Mouse (Mus musculus): ENCODE measurements at regions not wholly inside any gene's neighbourhood (a gene's known extent, or its start where the extent isn't known, plus 50 kb on each side); places are given as distances from the start of the nearest gene placed in this dataset.

- ATAC-seq (replicated peaks; ENCODE audit: low FRiP score, poor library complexity, severe bottlenecking) = no peak
Observed at GRCm38 (mm10) chr3:144015236-144015635, 189.8 kb downstream of the Lmo4 start.

GRCm38 (mm10) chr3:144013481-144014125, 191.4 kb downstream of the Lmo4 start:
- no peak for ATAC-seq (replicated peaks; ENCODE audit: low FRiP score, poor library complexity, severe bottlenecking)

GRCm38 (mm10) chr3:144012820-144013219, 192.2 kb downstream of the Lmo4 start:
- no peak for ATAC-seq (replicated peaks; ENCODE audit: low FRiP score, poor library complexity, severe bottlenecking)

GRCm38 (mm10) chr3:144012173-144012572, 192.8 kb downstream of the Lmo4 start:
- no peak for ATAC-seq (replicated peaks; ENCODE audit: low FRiP score, poor library complexity, severe bottlenecking)

- ATAC-seq (replicated peaks; ENCODE audit: low FRiP score, poor library complexity, severe bottlenecking) = no peak
Observed at GRCm38 (mm10) chr3:144011456-144012025, 193.5 kb downstream of the Lmo4 start.

- no peak for ATAC-seq (replicated peaks; ENCODE audit: low FRiP score, poor library complexity, severe bottlenecking)
Observed at GRCm38 (mm10) chr3:144010558-144010957, 194.5 kb downstream of the Lmo4 start.

- ATAC-seq (replicated peaks; ENCODE audit: low FRiP score, poor library complexity, severe bottlenecking) = no peak
Observed at GRCm38 (mm10) chr3:144007111-144007619, 197.9 kb downstream of the Lmo4 start.

GRCm38 (mm10) chr3:143997909-143998308, 207.1 kb downstream of the Lmo4 start:
- no peak for ATAC-seq (replicated peaks; ENCODE audit: low FRiP score, poor library complexity, severe bottlenecking)

GRCm38 (mm10) chr3:143995045-143995444, 210.0 kb downstream of the Lmo4 start:
- ATAC-seq (replicated peaks; ENCODE audit: low FRiP score, poor library complexity, severe bottlenecking) = no peak

GRCm38 (mm10) chr3:143988991-143989390, 216.0 kb downstream of the Lmo4 start:
- ATAC-seq (replicated peaks; ENCODE audit: low FRiP score, poor library complexity, severe bottlenecking) = no peak

GRCm38 (mm10) chr3:143988037-143988436, 217.0 kb downstream of the Lmo4 start:
- no peak for ATAC-seq (replicated peaks; ENCODE audit: low FRiP score, poor library complexity, severe bottlenecking)

- ATAC-seq (replicated peaks; ENCODE audit: low FRiP score, poor library complexity, severe bottlenecking) = no peak
Observed at GRCm38 (mm10) chr3:143986798-143987197, 218.2 kb downstream of the Lmo4 start.

GRCm38 (mm10) chr3:143986200-143986506, 218.9 kb downstream of the Lmo4 start:
- no peak for ATAC-seq (replicated peaks; ENCODE audit: low FRiP score, poor library complexity, severe bottlenecking)

GRCm38 (mm10) chr3:143985349-143986199, 219.4 kb downstream of the Lmo4 start:
- no peak for ATAC-seq (replicated peaks; ENCODE audit: low FRiP score, poor library complexity, severe bottlenecking)

- no peak for ATAC-seq (replicated peaks; ENCODE audit: low FRiP score, poor library complexity, severe bottlenecking)
Observed at GRCm38 (mm10) chr3:143978703-143979102, 226.3 kb downstream of the Lmo4 start.

GRCm38 (mm10) chr3:143977886-143978447, 227.1 kb downstream of the Lmo4 start:
- no peak for ATAC-seq (replicated peaks; ENCODE audit: low FRiP score, poor library complexity, severe bottlenecking)

GRCm38 (mm10) chr3:143973582-143973981, 231.4 kb downstream of the Lmo4 start:
- ATAC-seq (replicated peaks; ENCODE audit: low FRiP score, poor library complexity, severe bottlenecking) = no peak

- no peak for ATAC-seq (replicated peaks; ENCODE audit: low FRiP score, poor library complexity, severe bottlenecking)
Observed at GRCm38 (mm10) chr3:143972351-143972750, 232.7 kb downstream of the Lmo4 start.

- no peak for ATAC-seq (replicated peaks; ENCODE audit: low FRiP score, poor library complexity, severe bottlenecking)
Observed at GRCm38 (mm10) chr3:143970771-143971170, 234.2 kb downstream of the Lmo4 start.

- ATAC-seq (replicated peaks; ENCODE audit: low FRiP score, poor library complexity, severe bottlenecking) = no peak
Observed at GRCm38 (mm10) chr3:143955508-143955907, 249.5 kb downstream of the Lmo4 start.

- ATAC-seq (replicated peaks; ENCODE audit: low FRiP score, poor library complexity, severe bottlenecking) = no peak
Observed at GRCm38 (mm10) chr3:143954822-143955221, 250.2 kb downstream of the Lmo4 start.
